Mouse (Mus musculus) CH12.LX (cell line): ENCODE data around the gene Trpm3.

Experiments used
- CTCF ChIP-seq, 2 experiments: IDR thresholded peaks in 1 of 2; conservative IDR thresholded peaks in 1 of 2; 2 replicates each; pipeline ENCODE4 v1.5.1; 2011 to 2012; ENCODE audit warnings: low read depth in 2 of 2, low read length in 2 of 2, improper control_type of control experiment in 1 of 2, inconsistent platforms in 1 of 2, mild to moderate bottlenecking in 1 of 2, moderate library complexity in 1 of 2
- EP300 ChIP-seq: IDR thresholded peaks from 2 replicates; pipeline ENCODE4 v1.6.1; 2011; ENCODE audit warnings: low read length, improper control_type of control experiment
- HCFC1 ChIP-seq: IDR thresholded peaks from 2 replicates; pipeline ENCODE4 v1.6.1; 2012; ENCODE audit warnings: low read depth, mild to moderate bottlenecking, inconsistent platforms, low read length, improper control_type of control experiment
- MAFK ChIP-seq: IDR thresholded peaks from 2 replicates; pipeline ENCODE4 v1.6.1; 2011; ENCODE audit warnings: low read length, improper control_type of control experiment; ENCODE audit not compliant: insufficient replicate concordance
- MAX ChIP-seq: IDR thresholded peaks from 2 replicates; pipeline ENCODE4 v1.6.1; 2011; ENCODE audit warnings: low read length, improper control_type of control experiment
- POLR2A ChIP-seq: IDR thresholded peaks from 2 replicates; pipeline ENCODE4 v1.6.1; 2011; ENCODE audit warnings: low read depth, mild to moderate bottlenecking, improper control_type of control experiment, low read length
- POLR2AphosphoS2 ChIP-seq: IDR thresholded peaks from 2 replicates; pipeline ENCODE4 v1.6.1; 2011; ENCODE audit warnings: low read depth, low read length, improper control_type of control experiment
- RAD21 ChIP-seq: IDR thresholded peaks from 2 replicates; pipeline ENCODE4 v1.6.1; 2011; ENCODE audit warnings: low read depth, mild to moderate bottlenecking, low read length, improper control_type of control experiment, moderate library complexity
- SIN3A ChIP-seq: IDR thresholded peaks from 2 replicates; pipeline ENCODE4 v1.6.1; 2012; ENCODE audit warnings: low read length, improper control_type of control experiment, inconsistent platforms
- USF1 ChIP-seq: IDR thresholded peaks from 2 replicates; pipeline ENCODE4 v1.6.1; 2014; ENCODE audit warnings: low read depth, mild to moderate bottlenecking, inconsistent platforms, low read length, improper control_type of control experiment
- USF2 ChIP-seq: conservative IDR thresholded peaks from 2 replicates; pipeline ENCODE4 v1.6.1; 2011; ENCODE audit warnings: low read depth, low read length, improper control_type of control experiment

DNA sequence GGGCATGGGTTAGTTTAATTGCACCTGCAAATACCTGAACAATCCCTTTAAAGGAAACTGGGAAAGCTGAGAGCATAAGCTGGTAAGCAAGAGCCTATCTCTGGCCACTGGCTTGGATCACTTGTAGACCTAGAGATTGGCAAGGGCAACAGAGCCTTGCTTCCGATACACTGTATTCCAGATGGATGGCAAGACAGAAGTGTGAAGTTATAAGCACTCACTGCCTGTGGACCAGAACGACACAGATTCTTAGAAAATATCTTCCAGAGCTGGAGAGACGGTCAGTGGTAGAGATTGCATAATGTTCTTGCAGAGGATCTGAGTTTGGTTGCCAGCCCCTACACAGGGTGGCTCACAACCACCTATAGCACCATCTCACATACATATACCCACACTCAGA, 671.4 kb downstream of the Trpm3 start:
- TF ChIP-seq USF1 (no peak), CTCF (conservative IDR thresholded peaks at IDR 0.05 in 1 of 2, IDR thresholded peaks at IDR 0.05 in 1 of 2; ENCODE audit: low read depth in 2 of 2, low read length in 2 of 2) (no peak), EP300 (no peak), HCFC1 (no peak), SIN3A (no peak), USF2 (no peak), RAD21 (no peak), POLR2AphosphoS2 (no peak), POLR2A (no peak), MAX (no peak), MAFK (no peak)
